Mouse (Mus musculus) lung, embryonic 16.5 days (tissue): ENCODE measurements around the gene Ambn. TPM values are rescaled to one million over a fixed set of nuclear protein-coding genes. Genes with fewer than 3 reads are reported as not detected.
"Not testable (repeated sequence)": the region's sequence is repeated elsewhere in the genome, so short reads cannot be mapped to it uniquely, and the experiment has no call there.

Source experiments
- ATAC-seq: fragments of 200-750 bp; cut with Nextera tagmentation; 2 replicates; pipeline ENCODE4 v1.8.0; 2017; ENCODE audit warnings: low read depth, mild to moderate bottlenecking, moderate library complexity
- H3K27ac ChIP-seq: fragments of 300-500 bp; sonication (generic); 2 replicates; pipeline ENCODE4 v1.5.1; 2014; ENCODE audit warnings: mild to moderate bottlenecking, control low read depth, low read length
- H3K27me3 ChIP-seq: fragments of 300-500 bp; sonication (generic); 2 replicates; pipeline ENCODE4 v1.6.1; 2014; ENCODE audit warnings: low read depth, low read length, mixed read lengths; ENCODE audit not compliant: control insufficient read depth, insufficient read depth
- H3K36me3 ChIP-seq: fragments of 300-500 bp; sonication (generic); 2 replicates; pipeline ENCODE4 v1.6.1; 2014; ENCODE audit warnings: low read length; ENCODE audit not compliant: control insufficient read depth, insufficient read depth
- H3K4me1 ChIP-seq: fragments of 300-500 bp; sonication (generic); replicated peaks from 2 replicates; pipeline ENCODE4 v1.6.1; 2014; ENCODE audit warnings: low read length, mixed read lengths; ENCODE audit not compliant: control insufficient read depth, insufficient read depth
- H3K4me2 ChIP-seq: fragments of 300-500 bp; sonication (generic); 2 replicates; pipeline ENCODE4 v1.6.1; 2014; ENCODE audit warnings: low read depth, low read length, control low read depth
- H3K4me3 ChIP-seq: fragments of 300-500 bp; sonication (generic); 2 replicates; pipeline ENCODE4 v1.5.1; 2014; ENCODE audit warnings: mild to moderate bottlenecking, low read length, control low read depth
- H3K9ac ChIP-seq: fragments of 300-500 bp; sonication (generic); 2 replicates; pipeline ENCODE4 v1.6.1; 2014; ENCODE audit warnings: low read length, control low read depth
- H3K9me3 ChIP-seq: fragments of 300-500 bp; sonication (generic); 2 replicates; pipeline ENCODE4 v1.6.1; 2016; ENCODE audit warnings: low read length; ENCODE audit not compliant: control insufficient read depth
- WGBS: fragments of 180-500 bp; shearing (Covaris S2); extraction: QIAGEN DNeasy Blood & Tissue Kit; methylation state at CpG from one replicate; pipeline ENCODE4 v1.1.7; 2014; 5-methylcytosine and 5-hydroxymethylcytosine counted together
- polyA plus RNA-seq: library from polyadenylated mRNA; unstranded; fragments of >200 nt; fragmentation: Nextera tagmentation; extraction: Ambion mirVana; gene quantifications from 2 replicates; pipeline ENCODE4 v1.2.1, GENCODE M21; 2015

Ambn gene
- not detected in 2 replicates for polyA plus RNA-seq

DNA sequence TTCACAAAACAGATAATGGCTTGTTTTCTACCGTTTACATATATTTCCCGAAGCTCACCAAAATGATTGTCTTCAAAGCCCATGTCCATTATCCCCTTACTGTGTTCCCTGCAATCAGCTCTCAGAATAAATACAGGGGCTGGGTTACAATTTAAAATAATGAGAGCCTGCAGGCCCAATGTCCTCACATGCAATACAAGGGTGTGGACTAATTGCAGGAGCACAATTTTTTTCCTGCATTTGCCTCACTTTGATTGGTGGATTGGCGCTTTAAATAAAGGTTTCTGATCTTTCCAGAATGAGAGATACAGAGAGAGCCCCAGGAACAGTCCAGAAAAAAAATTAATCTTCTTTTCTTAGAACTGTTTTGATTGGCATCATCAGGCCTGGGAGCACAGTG, at the start of gene Ambn:
Gene Ambn (plus strand): TSS at position 301 of the 400 bp plus-strand sequence.
- Histone ChIP-seq H3K36me3 (no peaks in the 10 kb centered on the region), H3K27me3 (no peaks in the 10 kb centered on the region), H3K4me2 (no peak within 1 kb of the TSS), H3K4me1 (no peaks in the 10 kb centered on the region), H3K4me3 (no peak within 1 kb of the TSS), H3K27ac (no peak within 1 kb of the TSS), H3K9me3 (no peaks in the 10 kb centered on the region), H3K9ac (no peak within 1 kb of the TSS)
- whole genome bisulfite sequencing = 77% methylated on average over 3 of the region's 3 CpGs
- ATAC-seq = no peak

DNA sequence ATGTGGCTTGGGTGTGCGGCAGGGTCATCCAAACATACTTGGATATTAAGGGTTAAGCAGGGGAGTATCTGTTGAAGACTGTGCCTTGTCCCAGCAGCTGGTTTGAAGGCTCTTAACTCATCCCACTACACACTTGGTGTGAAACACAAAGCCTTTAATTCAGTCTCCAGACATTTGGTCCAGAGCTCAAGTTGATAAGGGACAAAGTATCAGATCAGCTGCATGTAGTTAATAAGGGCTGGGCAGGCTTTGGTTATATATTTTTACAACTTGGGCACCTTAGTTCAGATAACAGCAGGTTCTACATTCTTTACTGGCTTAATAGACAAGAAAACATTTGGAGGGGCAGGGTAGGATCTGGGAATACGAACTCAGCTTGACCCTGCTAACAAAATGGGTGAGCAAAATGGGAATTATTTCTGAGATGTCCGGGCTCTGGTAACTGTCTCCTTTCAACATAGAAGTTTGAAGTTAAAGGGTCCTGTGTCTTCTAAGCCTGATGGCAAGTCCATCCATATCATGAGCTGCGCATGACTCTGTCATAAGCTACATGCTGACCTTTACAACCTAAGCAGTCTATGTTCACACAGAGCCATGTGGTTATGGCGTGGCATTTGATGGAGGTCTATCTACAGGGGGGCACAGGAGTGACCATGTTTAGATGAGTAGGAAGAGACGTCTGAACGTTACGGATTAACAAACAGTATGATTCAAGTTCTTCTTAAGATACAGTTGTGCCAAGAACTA, 35.3 kb upstream of the Ambn start:
- no peaks in the 10 kb centered on the region for H3K36me3 ChIP-seq
- 81% methylated on average over 8 of the region's 8 CpGs for WGBS
- H3K4me3 ChIP-seq = no peak overlapping the region
- H3K27me3 ChIP-seq = no peaks in the 10 kb centered on the region
- no peak for ATAC-seq
- H3K4me2 ChIP-seq = no peak overlapping the region
- H3K9ac ChIP-seq = no peak overlapping the region
- no peak overlapping the region for H3K27ac ChIP-seq
- H3K4me1 ChIP-seq = no peaks in the 10 kb centered on the region
- H3K9me3 ChIP-seq = no peaks in the 10 kb centered on the region

GRCm38 (mm10) chr5:88424892-88425291, 30.9 kb upstream of the Ambn start:
- H3K9me3 ChIP-seq, H3K9ac ChIP-seq, H3K36me3 ChIP-seq, H3K4me2 ChIP-seq, H3K27ac ChIP-seq, H3K27me3 ChIP-seq, H3K4me1 ChIP-seq, H3K4me3 ChIP-seq, ATAC-seq: not testable (repeated sequence)
- 69% methylated on average over 2 of the region's 2 CpGs for WGBS

DNA sequence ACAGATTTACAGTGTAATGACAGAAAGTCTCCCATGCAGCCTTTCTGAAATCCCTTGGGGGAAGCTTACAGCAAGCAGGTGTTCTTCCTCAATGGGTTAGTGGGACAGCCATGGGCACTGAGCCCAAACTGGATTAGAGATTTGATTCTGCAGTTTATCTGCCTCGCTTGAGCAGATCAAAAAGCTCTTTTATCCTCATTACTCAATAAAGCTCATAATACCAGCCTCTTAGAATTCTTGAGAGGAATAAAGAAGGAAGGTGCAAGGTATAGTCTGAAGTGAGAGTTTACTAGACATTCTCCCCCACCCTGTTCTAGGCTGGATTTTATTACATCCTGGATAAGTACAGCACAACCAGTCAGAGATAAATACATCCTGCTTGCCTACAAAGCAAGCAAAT, 29.0 kb upstream of the Ambn start:
- ATAC-seq = no peak
- no peaks in the 10 kb centered on the region for H3K36me3 ChIP-seq
- H3K27me3 ChIP-seq = no peaks in the 10 kb centered on the region
- no peak overlapping the region for H3K4me2 ChIP-seq
- H3K9me3 ChIP-seq = no peaks in the 10 kb centered on the region
- no peak overlapping the region for H3K4me3 ChIP-seq
- no peak overlapping the region for H3K27ac ChIP-seq
- H3K4me1 ChIP-seq = no peaks in the 10 kb centered on the region
- no peak overlapping the region for H3K9ac ChIP-seq
- WGBS = 18% methylated on average over 1 of the region's 1 CpGs

DNA sequence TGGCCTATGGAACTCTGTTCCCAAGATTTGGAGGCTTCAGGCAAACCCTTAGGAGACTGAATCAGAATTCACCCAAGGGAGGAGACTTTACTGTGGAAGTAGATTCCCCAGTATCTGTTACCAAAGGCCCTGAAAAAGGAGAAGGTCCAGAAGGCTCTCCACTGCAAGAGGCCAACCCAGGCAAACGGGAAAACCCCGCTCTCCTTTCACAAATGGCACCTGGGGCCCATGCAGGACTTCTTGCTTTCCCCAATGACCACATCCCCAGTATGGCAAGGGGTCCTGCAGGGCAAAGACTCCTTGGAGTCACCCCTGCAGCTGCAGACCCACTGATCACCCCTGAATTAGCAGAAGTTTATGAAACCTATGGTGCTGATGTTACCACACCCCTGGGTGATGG, 11.7 kb downstream of the Ambn start:
- H3K27ac ChIP-seq = no peak overlapping the region
- H3K27me3 ChIP-seq = no peaks in the 10 kb centered on the region
- H3K4me3 ChIP-seq = no peak overlapping the region
- no peak for ATAC-seq
- no peaks in the 10 kb centered on the region for H3K9me3 ChIP-seq
- 70% methylated on average over 2 of the region's 2 CpGs for WGBS
- H3K9ac ChIP-seq = no peak overlapping the region
- no peaks in the 10 kb centered on the region for H3K36me3 ChIP-seq
- H3K4me1 ChIP-seq = no peaks in the 10 kb centered on the region
- no peak overlapping the region for H3K4me2 ChIP-seq

- 79% methylated on average over 4 of the region's 4 CpGs for WGBS
- no peak overlapping the region for H3K4me2 ChIP-seq
- no peak overlapping the region for H3K4me3 ChIP-seq
- H3K9ac ChIP-seq = no peak overlapping the region
- no peak overlapping the region for H3K27ac ChIP-seq
- H3K27me3 ChIP-seq = no peaks in the 10 kb centered on the region
- no peaks in the 10 kb centered on the region for H3K4me1 ChIP-seq
- H3K9me3 ChIP-seq = no peaks in the 10 kb centered on the region
- H3K36me3 ChIP-seq = no peaks in the 10 kb centered on the region
- ATAC-seq = no peak
These were observed 13.3 kb downstream of the Ambn start for GRCm38 (mm10) chr5:88468807-88469704.

- Histone ChIP-seq H3K36me3 (no peaks in the 10 kb centered on the region), H3K9ac (no peak within 1 kb of the TSS), H3K9me3 (no peaks in the 10 kb centered on the region), H3K27ac (no peak within 1 kb of the TSS), H3K27me3 (no peaks in the 10 kb centered on the region), H3K4me2 (no peak within 1 kb of the TSS), H3K4me1 (no peaks in the 10 kb centered on the region), H3K4me3 (no peak within 1 kb of the TSS)
- ATAC-seq = no peak
These were observed 31.9 kb downstream of the Ambn start, which contains the start of gene Enam for GRCm38 (mm10) chr5:88487675-88488074. TSS of gene Enam (plus strand) at chr5:88487975.

DNA sequence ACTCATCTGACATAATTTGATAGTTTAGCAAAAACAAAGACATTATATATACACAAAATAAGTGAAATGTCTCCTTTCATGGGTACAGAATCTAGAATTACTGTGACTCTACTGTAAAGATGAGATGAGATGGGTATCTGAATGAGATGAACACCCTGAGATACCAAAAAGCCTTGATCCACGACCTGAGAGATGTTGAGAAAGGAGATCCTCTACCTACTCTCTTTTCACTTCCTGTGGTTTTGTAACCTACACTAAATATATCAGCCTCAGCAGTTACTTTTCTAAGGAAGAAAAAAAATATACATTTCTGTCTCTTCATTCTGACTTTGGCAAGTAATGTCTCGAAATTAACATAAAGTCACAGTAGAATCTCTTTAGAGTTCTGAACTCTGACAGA, 33.2 kb downstream of the Ambn start:
- H3K36me3 ChIP-seq = no peaks in the 10 kb centered on the region
- H3K4me2 ChIP-seq = no peak overlapping the region
- no peaks in the 10 kb centered on the region for H3K27me3 ChIP-seq
- no peak for ATAC-seq
- H3K9ac ChIP-seq = no peak overlapping the region
- H3K27ac ChIP-seq = no peak overlapping the region
- no peaks in the 10 kb centered on the region for H3K9me3 ChIP-seq
- no peak overlapping the region for H3K4me3 ChIP-seq
- 55% methylated on average over 2 of the region's 2 CpGs for WGBS
- no peaks in the 10 kb centered on the region for H3K4me1 ChIP-seq

- Histone ChIP-seq H3K4me1 (no peaks in the 10 kb centered on the region), H3K27me3 (no peaks in the 10 kb centered on the region), H3K9ac (no peak overlapping the region), H3K9me3 (no peaks in the 10 kb centered on the region), H3K4me3 (no peak overlapping the region), H3K27ac (no peak overlapping the region), H3K4me2 (no peak overlapping the region), H3K36me3 (no peaks in the 10 kb centered on the region)
- WGBS = 77% methylated on average over 5 of the region's 5 CpGs
- no peak for ATAC-seq
These were observed 35.3 kb downstream of the Ambn start for GRCm38 (mm10) chr5:88491111-88491510.
